Mouse (Mus musculus): Measurements from ENCODE around the gene Fam189b. TPM values are rescaled to one million over a fixed set of nuclear protein-coding genes. Genes with fewer than 3 reads are reported as not detected.
A peak's percentile ranks its signal among the peaks of the same experiment; 100 is the strongest.

Gene Fam189b
- 22.3 and 24.6 TPM in 2 replicates for polyA plus RNA-seq (2015; fragmentation: Nextera tagmentation; extraction: Ambion mirVana)

DNA sequence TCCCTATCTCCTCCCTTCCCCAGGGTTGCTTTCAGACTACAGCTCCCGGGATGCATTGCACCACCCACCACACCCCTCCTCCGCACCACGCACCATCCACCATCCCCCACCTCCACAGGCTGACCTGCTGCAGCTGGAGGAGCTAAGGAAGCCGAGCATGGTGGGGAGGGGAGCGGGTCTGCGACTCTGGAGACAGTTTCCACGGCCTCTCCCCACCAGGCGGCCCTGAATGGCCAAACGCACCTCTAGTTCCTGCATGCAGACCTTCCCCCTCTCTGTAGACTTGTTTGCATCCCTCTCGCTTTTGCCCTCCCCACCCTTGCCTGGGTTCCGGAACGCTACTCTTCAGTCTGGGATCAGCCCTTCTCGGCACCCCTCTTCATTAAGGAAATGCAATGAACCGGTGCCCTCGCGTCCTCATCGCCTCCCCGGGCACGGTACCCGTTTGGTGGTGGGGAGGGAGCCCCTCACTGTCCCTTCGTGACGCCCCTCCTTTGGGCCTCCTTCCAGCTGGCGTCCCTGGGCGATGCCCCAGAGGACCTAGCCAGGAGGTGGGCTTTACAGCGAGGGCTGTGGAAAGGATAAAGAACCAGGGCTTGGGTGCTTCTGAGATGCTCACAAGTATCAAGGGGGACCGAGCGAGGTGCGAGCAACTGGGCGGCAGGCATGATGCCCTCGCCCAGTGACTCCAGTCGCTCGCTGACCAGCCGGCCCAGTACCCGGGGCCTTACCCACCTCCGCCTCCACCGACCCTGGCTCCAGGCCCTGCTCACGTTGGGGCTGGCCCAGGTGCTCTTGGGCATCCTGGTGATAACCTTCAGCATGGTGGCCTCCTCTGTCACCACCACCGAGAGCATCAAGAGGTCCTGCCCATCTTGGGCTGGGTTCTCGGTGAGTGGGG, at the start of gene Fam189b:
Fam189b (plus strand) TSS at position 86 of the 901 bp plus-strand sequence.
- peak within 1 kb of the TSS; percentile 85 for H3K4me3 ChIP-seq
- peaks cover 36% of the 10 kb centered on the region for H3K36me3 ChIP-seq
- 5% methylated on average over 39 of the region's 39 CpGs for WGBS
- no peaks in the 10 kb centered on the region for H3K9me3 ChIP-seq
- H3K9ac ChIP-seq (replicated peaks), result peak within 1 kb of the TSS; percentile 87
- H3K27me3 ChIP-seq, result no peaks in the 10 kb centered on the region; the same call in 1 of the 2 replicates
- H3K27ac ChIP-seq (replicated peaks), result peak within 1 kb of the TSS; percentile 93
- peak; percentile 95 for ATAC-seq (replicated peaks)
- H3K4me1 ChIP-seq, result peaks cover 31% of the 10 kb centered on the region
- H3K4me2 ChIP-seq (replicated peaks), result peak within 1 kb of the TSS; percentile 98

DNA sequence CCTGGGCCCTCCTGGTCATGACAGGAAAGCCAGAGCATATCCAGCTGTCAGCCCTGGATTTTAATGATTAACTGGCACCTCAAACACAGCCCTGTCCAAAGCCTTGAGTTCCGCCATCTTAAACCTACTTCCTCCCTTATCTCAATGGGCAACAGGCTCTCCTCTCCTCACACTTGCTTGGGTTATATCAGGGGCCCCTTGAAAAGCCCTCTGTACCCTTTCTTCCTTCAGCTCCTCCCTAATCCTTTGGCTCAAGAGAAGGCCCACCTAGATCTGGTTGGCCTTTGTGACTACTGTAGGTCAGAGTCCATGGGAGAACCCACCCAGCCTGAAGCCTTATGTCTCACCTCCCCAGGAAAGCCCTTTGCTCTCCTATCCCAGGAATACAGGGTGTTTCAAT, 49.2 kb upstream of the Fam189b start:
- no peak for ATAC-seq (replicated peaks)
- no peaks in the 10 kb centered on the region for H3K36me3 ChIP-seq
- no peaks in the 10 kb centered on the region for H3K9me3 ChIP-seq
- no peak overlapping the region for H3K27ac ChIP-seq (replicated peaks)
- H3K4me2 ChIP-seq (replicated peaks), result no peak overlapping the region
- H3K27me3 ChIP-seq, result no peaks in the 10 kb centered on the region
- H3K4me1 ChIP-seq, result peaks cover 6% of the 10 kb centered on the region; the same call in 1 of the 2 replicates
- 95% methylated on average over 1 of the region's 1 CpGs for WGBS
- H3K4me3 ChIP-seq, result no peak overlapping the region
- no peak overlapping the region for H3K9ac ChIP-seq (replicated peaks)

DNA sequence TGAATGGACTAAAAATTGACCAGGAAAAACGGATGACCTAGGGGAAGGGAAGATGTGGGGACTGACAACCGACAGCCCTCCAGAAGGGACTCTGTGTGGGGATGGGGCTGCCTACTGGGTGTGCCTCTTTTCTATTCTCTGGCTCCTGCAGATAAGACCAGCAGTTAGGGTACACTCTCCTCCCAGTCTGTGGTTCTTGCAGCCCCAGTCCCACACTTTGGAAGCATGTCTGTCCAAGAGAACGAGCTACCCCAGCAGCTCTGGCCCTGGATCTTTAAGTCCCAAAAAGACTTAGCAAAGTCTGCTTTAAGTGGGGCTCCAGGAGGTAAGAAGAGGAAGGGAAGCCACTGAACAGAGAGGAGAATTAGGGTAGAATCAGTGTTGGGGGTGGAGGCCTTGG, 47.0 kb upstream of the Fam189b start, which contains the start of gene Pklr:
Pklr (plus strand) TSS at position 185 of the 400 bp plus-strand sequence.
- H3K4me3 ChIP-seq, result no peak within 1 kb of the TSS
- 55% methylated on average over 3 of the region's 3 CpGs for WGBS
- no peak within 1 kb of the TSS for H3K9ac ChIP-seq (replicated peaks)
- H3K36me3 ChIP-seq, result no peaks in the 10 kb centered on the region
- no peaks in the 10 kb centered on the region for H3K9me3 ChIP-seq
- ATAC-seq (replicated peaks), result no peak
- no peak within 1 kb of the TSS for H3K4me2 ChIP-seq (replicated peaks)
- no peak within 1 kb of the TSS for H3K27ac ChIP-seq (replicated peaks)
- H3K27me3 ChIP-seq, result no peaks in the 10 kb centered on the region
- peaks cover 6% of the 10 kb centered on the region; the same call in 1 of the 2 replicates for H3K4me1 ChIP-seq

DNA sequence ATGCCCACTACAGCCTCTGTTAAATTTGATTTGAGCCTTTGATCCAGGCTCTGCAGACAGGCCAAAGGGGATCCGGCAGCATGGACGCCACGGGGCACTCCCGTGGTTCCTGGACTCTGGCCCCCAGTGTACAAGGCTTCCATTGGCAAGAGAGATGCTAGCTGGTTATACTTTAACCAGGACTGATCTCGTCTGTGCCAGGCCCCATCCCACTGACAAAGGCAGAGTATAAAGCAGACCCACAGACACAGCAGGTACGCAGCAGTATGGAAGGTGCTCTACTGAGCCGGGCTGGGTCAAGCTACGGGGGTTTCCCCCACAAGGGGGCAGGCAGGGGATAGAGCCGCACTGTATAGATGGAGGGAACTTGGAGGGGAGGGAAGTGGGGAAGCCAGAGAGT, 46.6 kb upstream of the Fam189b start:
- Histone ChIP-seq H3K27ac (replicated peaks) (no peak overlapping the region), H3K27me3 (no peaks in the 10 kb centered on the region), H3K4me3 (no peak overlapping the region), H3K9ac (replicated peaks) (no peak overlapping the region), H3K4me2 (replicated peaks) (no peak overlapping the region), H3K9me3 (no peaks in the 10 kb centered on the region), H3K36me3 (no peaks in the 10 kb centered on the region), H3K4me1 (peaks cover 6% of the 10 kb centered on the region; the same call in 1 of the 2 replicates)
- no peak for ATAC-seq (replicated peaks)
- 42% methylated on average over 9 of the region's 9 CpGs for WGBS

DNA sequence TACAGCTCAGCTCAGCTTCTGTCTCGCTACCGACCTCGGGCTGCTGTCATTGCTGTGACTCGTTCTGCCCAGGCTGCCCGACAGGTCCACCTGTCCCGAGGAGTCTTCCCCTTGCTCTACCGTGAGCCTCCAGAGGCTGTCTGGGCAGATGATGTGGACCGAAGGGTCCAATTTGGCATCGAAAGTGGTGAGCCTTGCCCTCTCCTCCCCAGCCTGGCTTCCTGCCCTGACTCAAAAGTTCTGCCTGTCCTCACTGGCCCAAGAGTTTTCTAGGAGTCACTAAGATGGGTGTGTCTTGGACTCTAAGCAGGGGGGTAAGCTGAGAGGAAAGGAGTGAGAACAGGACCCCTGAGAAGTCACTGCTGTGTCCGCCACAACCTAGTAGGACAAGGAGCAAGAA, 38.1 kb upstream of the Fam189b start:
- no peaks in the 10 kb centered on the region for H3K4me1 ChIP-seq
- H3K9me3 ChIP-seq, result no peaks in the 10 kb centered on the region
- no peaks in the 10 kb centered on the region for H3K27me3 ChIP-seq
- H3K4me3 ChIP-seq, result no peak overlapping the region
- no peak overlapping the region for H3K27ac ChIP-seq (replicated peaks)
- H3K36me3 ChIP-seq, result no peaks in the 10 kb centered on the region
- ATAC-seq (replicated peaks), result no peak
- 84% methylated on average over 10 of the region's 10 CpGs for WGBS
- H3K4me2 ChIP-seq (replicated peaks), result no peak overlapping the region
- H3K9ac ChIP-seq (replicated peaks), result no peak overlapping the region

DNA sequence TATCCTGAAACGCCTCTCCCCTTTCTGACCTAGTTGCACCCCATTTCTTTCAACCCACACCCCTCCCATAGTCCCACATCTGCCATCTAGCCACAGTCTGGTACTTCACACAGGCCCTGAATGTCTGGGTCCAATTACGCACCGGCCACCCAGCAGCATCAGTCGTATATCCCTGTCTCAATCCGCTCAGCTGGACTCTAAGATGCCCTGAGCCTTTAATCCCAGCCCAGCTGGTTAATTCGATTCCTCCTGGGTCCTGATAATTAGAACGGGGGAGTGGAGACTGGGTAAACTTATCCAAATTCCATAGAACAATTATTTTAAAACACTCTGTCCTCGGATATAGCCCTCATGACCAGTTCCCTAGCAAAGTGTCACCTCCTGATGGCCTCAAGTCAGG, 37.4 kb upstream of the Fam189b start:
- Histone ChIP-seq H3K4me2 (replicated peaks) (no peak overlapping the region), H3K27me3 (no peaks in the 10 kb centered on the region), H3K27ac (replicated peaks) (no peak overlapping the region), H3K9me3 (no peaks in the 10 kb centered on the region), H3K4me3 (no peak overlapping the region), H3K36me3 (no peaks in the 10 kb centered on the region), H3K9ac (replicated peaks) (no peak overlapping the region), H3K4me1 (no peaks in the 10 kb centered on the region)
- WGBS, result 23% methylated on average over 8 of the region's 8 CpGs
- no peak for ATAC-seq (replicated peaks)

DNA sequence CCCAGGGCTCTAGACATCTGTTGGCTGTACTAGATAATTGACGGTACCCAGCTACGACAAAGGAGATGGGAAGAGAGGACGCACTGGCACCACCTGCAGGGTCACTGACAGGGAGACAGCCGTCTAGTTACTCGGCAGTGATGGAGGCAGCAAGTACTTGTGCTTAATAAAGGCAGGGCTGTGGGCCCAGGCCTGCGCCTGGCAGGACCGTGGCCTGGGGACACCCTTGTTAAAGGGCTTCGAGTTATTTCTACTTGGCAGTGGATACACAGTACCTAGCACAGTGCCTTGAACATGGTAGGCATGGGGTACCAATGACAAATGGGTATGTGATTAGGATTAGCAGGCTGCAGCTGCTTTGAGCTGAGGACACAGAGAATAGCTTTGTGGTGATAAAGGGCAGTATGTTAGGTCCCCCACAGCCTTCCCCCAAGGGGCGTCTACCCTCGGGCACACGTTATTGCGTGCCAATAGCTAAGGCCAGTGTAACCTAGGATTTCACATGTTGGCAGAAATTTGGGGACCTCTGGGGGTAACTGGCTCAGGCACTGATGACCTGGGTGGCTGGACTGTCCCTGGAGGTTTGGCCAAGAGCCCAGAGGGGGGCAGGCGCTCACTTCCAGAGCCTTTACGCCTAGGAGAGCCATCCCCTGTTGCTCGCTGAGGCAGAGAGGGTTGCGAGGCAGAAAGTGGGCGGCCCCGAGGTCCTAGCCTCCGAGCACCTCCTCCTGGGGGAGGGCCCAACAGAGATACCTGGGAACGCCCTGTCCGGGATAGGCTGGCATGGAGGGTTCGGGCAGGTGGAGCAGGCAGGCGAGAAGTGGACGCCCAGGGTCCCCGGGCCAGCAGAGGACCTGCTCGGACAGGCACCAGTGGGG, 35.6 kb upstream of the Fam189b start:
- Histone ChIP-seq H3K9me3 (no peaks in the 10 kb centered on the region), H3K27ac (replicated peaks) (no peak overlapping the region), H3K36me3 (peaks cover 4% of the 10 kb centered on the region; the same call in 1 of the 2 replicates), H3K4me3 (no peak overlapping the region), H3K4me2 (replicated peaks) (no peak overlapping the region), H3K9ac (replicated peaks) (no peak overlapping the region), H3K27me3 (no peaks in the 10 kb centered on the region), H3K4me1 (no peaks in the 10 kb centered on the region)
- ATAC-seq (replicated peaks), result no peak
- 29% methylated on average over 26 of the region's 26 CpGs for WGBS

DNA sequence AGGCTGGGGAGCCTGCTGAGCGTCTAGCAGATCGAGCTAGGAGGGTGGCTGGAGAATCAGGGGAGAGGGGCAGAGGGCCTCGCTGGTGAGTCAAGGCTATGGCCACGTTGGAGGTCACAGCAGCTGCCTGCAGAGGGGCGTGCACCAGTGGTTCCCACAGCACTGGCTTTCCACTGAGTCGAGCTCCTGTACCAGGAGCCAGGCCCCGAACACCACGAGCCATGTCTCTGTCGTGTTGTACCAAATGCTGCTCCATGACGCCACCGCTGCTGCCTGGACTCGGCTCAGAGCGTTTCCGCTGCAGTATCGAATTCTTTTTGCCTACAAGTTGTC, 35.0 kb upstream of the Fam189b start:
- Histone ChIP-seq H3K4me1 (no peaks in the 10 kb centered on the region), H3K27me3 (no peaks in the 10 kb centered on the region), H3K36me3 (peaks cover 8% of the 10 kb centered on the region; the same call in 1 of the 2 replicates), H3K4me3 (no peak overlapping the region), H3K4me2 (replicated peaks) (no peak overlapping the region), H3K9me3 (no peaks in the 10 kb centered on the region), H3K9ac (replicated peaks) (no peak overlapping the region), H3K27ac (replicated peaks) (no peak overlapping the region)
- 18% methylated on average over 15 of the region's 15 CpGs for WGBS
- ATAC-seq (replicated peaks), result no peak

DNA sequence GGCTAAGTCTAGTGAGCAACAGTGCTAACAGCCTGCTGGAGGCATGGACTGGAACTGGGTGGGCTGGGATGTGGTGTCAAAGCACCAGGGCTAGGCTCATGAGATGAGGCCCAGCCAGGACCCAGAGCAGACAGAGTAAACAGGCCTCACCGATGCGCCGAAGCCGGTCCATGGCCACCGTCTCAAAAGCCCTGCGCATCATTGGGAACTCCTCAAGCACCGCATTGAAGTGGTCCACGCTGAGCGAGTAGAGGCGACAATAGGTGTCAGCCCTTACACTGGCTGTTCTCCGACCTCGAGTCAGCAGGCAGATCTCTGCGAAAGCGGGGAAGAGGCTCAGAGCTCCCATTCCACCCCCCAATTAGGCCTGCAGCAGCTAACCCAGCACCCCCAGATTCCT, 34.4 kb upstream of the Fam189b start:
- no peaks in the 10 kb centered on the region for H3K27me3 ChIP-seq
- no peaks in the 10 kb centered on the region for H3K4me1 ChIP-seq
- no peaks in the 10 kb centered on the region for H3K9me3 ChIP-seq
- no peak overlapping the region for H3K4me2 ChIP-seq (replicated peaks)
- ATAC-seq (replicated peaks), result no peak
- H3K4me3 ChIP-seq, result no peak overlapping the region
- peaks cover 8% of the 10 kb centered on the region; the same call in 1 of the 2 replicates for H3K36me3 ChIP-seq
- H3K27ac ChIP-seq (replicated peaks), result no peak overlapping the region
- H3K9ac ChIP-seq (replicated peaks), result no peak overlapping the region
- WGBS, result 74% methylated on average over 14 of the region's 14 CpGs

DNA sequence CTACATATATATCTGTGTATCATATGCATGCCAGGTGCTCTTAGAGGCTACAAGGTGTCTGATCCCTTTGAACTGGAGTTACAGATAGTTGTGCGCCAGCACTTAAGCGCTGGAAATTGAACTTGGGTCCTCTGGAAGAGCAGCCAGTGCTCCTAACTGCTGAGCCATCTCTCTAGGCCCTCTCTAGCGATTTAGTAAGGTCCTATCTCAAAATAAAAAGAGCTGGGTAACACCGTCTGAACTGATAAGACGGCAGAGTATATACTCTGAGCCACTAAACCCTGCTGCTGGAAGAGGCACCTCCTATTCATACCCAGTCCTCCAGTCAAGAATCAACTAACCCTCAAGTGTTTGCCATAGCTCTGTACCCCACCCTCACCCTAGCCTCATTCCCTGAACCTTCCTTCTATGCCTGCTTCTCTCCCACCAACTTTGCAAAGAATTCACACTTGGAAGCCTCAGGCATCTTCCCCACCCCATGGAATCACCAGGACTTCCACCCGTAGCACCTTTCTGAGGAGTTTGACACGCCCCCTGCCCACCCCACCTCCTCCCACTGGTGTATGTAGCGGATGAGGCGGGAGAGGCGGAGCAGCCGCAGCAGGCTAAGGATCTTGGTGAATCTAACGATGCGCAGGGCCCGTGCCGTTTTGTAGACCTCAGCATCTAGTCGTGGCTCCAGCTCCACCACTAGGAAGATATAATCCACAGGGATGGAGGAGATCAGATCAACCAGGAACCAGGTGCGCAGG, 30.7 kb upstream of the Fam189b start:
- ATAC-seq (replicated peaks), result no peak
- no peak overlapping the region for H3K4me2 ChIP-seq (replicated peaks)
- 72% methylated on average over 17 of the region's 17 CpGs for WGBS

DNA sequence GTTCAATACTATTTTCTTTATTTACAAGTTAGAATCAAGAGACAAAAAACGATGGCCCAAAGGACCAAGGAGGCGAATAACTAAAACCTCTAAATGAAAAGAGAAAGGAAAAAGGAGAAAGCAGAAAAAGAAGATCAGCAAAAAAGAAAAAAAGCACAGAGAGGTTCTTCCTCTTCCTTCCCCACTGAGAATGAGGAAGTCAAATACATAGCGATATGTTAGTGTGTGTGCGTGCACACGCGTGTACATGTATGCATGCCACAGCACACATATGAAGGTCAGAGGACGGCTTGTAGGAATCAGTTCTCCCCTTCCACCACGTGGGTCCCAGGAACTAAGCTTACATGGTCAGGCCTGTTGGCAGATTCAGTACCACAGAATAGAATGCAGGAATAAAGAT, 26.0 kb upstream of the Fam189b start:
- H3K36me3 ChIP-seq, result peaks cover 6% of the 10 kb centered on the region; the same call in 1 of the 2 replicates
- ATAC-seq (replicated peaks), result no peak
- H3K4me2 ChIP-seq (replicated peaks), result no peak overlapping the region
- H3K4me1 ChIP-seq, result peaks cover 18% of the 10 kb centered on the region
- H3K4me3 ChIP-seq, result no peak overlapping the region
- WGBS, result 92% methylated on average over 8 of the region's 8 CpGs
- H3K9ac ChIP-seq (replicated peaks), result no peak overlapping the region
- no peaks in the 10 kb centered on the region for H3K27me3 ChIP-seq
- no peak overlapping the region for H3K27ac ChIP-seq (replicated peaks)
- H3K9me3 ChIP-seq, result no peaks in the 10 kb centered on the region

More for the DNA sequence above, 30.7 kb upstream of the Fam189b start:
- H3K9me3 ChIP-seq, result no peaks in the 10 kb centered on the region
- H3K27ac ChIP-seq (replicated peaks), result no peak overlapping the region
- H3K27me3 ChIP-seq, result no peaks in the 10 kb centered on the region
- H3K4me1 ChIP-seq, result no peaks in the 10 kb centered on the region
- no peak overlapping the region for H3K4me3 ChIP-seq
- H3K36me3 ChIP-seq, result peaks cover 8% of the 10 kb centered on the region; the same call in 1 of the 2 replicates
- no peak overlapping the region for H3K9ac ChIP-seq (replicated peaks)
